Mouse (Mus musculus): ENCODE data around the gene Sh3gl2.

DNA sequence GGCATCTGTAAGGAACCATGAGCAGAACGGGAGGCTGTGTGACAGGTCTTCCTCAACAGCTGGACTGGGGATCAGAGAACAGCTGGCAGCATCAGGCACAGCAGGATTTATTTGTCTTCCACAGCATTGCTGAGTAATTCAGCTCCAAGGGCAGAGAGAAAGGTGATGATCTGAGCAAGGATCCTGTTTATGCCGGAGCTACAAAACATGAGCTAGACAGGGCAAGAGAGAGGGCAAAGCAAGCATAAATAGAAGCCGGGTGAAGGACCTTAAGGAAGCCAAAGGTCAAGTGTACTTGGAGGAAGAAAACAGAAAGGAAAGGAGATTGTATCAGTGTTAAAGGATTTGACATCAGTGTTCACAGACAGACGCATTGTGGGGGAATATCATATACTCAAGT lies 467.4 kb downstream of the Sh3gl2 start:
- no peak for TF ChIP-seq POLR2A (IDR thresholded peaks at IDR 0.05; ENCODE audit: extremely low read depth, insufficient read depth, low read length)
- no peak for TF ChIP-seq CTCF (IDR thresholded peaks at IDR 0.05; ENCODE audit: extremely low read depth, insufficient read depth, low read length)
